In the genomic region with DNA sequence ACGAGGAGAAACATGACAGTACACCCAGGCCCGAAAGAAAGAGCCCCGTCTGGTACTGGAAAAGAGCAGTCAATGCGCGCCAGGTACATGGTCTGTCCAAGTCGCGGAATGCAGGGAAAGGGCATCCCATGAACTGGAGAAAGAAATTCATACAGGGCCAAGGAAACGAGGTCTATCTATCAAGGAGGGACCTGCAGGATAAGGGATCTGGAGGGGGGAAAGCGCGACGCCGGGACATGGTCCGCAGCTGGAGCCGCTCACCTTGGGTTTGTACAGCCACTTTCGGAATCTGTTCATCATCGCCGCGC, we compare ENCODE assay signal across 9 mouse cellular contexts. TPM values are rescaled to one million over a fixed set of nuclear protein-coding genes. Genes with fewer than 3 reads are reported as not detected.
DNase-seq lines count a peak whose midpoint lies in the region; ATAC-seq and TF ChIP-seq lines count a peak whose summit lies in the region.
"Had no signal": no experiment of that assay in that cellular context is flagged by ENCODE, and none has a peak within 500 bp of the region (broad histone marks: within the 10 kb centered on the region; RNA-seq: fewer than 3 reads in every experiment).

No protein-coding gene starts in this region.

- peaks cover 86% of the 10 kb centered on the region for H3K27me3 ChIP-seq in heart, embryonic 10.5 days (ENCODE audit: insufficient read depth, poor library complexity, severe bottlenecking)
- peaks cover 36% of the 10 kb centered on the region for H3K27me3 ChIP-seq in E14TG2a.4 (ENCODE audit: insufficient read depth, low read length)
- H3K27me3 ChIP-seq in forebrain, embryonic 12.5 days = peaks cover 72% of the 10 kb centered on the region
- H3K27me3 ChIP-seq in liver, embryonic 14.5 days (ENCODE audit: control insufficient read depth, insufficient read depth, low read length) = peaks cover 51% of the 10 kb centered on the region

- DNase-seq in heart, embryonic 10.5 days (ENCODE audit: low spot score) = no peak
- DNase-seq in heart, postnatal 25 days (ENCODE audit: low spot score) = no peak
- no peak for DNase-seq in liver, embryonic 14.5 days (ENCODE audit: low read depth in 3 of 3, low spot score in 3 of 3)
- no peak for DNase-seq in urinary bladder, postnatal 25 days (ENCODE audit: low spot score)
- no peak for DNase-seq in testis, postnatal 14 days (ENCODE audit: low spot score)
- no peak for DNase-seq in kidney, adult 9 months

- H3K9me3 ChIP-seq in heart, embryonic 10.5 days = no peaks in the 10 kb centered on the region
- H3K9me3 ChIP-seq in E14TG2a.4 (ENCODE audit: low read length) = no peaks in the 10 kb centered on the region
- no peaks in the 10 kb centered on the region for H3K9me3 ChIP-seq in forebrain, embryonic 12.5 days
- no peaks in the 10 kb centered on the region for H3K9me3 ChIP-seq in liver, embryonic 14.5 days (ENCODE audit: control insufficient read depth, low read length)

- H3K4me1 ChIP-seq in heart, embryonic 10.5 days = peaks cover 35% of the 10 kb centered on the region
- peaks cover 61% of the 10 kb centered on the region for H3K4me1 ChIP-seq in E14TG2a.4 (replicated peaks; ENCODE audit: low read depth, low read length)
- peaks cover 27% of the 10 kb centered on the region for H3K4me1 ChIP-seq in forebrain, embryonic 12.5 days
- H3K4me1 ChIP-seq in liver, embryonic 14.5 days (replicated peaks; ENCODE audit: control insufficient read depth in 2 of 2, insufficient read depth in 2 of 2, low read length in 1 of 2) = peaks cover 0 to 3% of the 10 kb centered on the region in 2 experiments; a peak in 1 of 4 replicates

- peak overlapping the region; percentile 71 for H3K9ac ChIP-seq in forebrain, embryonic 12.5 days
- H3K9ac ChIP-seq in liver, embryonic 14.5 days (replicated peaks) = no peak overlapping the region

- WGBS in heart, embryonic 10.5 days = 2% methylated on average over 18 of the region's 18 CpGs
- under 1% methylated on average over 18 of the region's 18 CpGs for WGBS in forebrain, embryonic 12.5 days
- WGBS in liver, embryonic 14.5 days (ENCODE audit: insufficient replicate concordance) = 1% methylated on average over 18 of the region's 18 CpGs

- intact Hi-C loops in heart, postnatal 25 days (cut with DNase I) = no loop called here

- TF ChIP-seq EP300 in liver, embryonic 14.5 days (IDR thresholded peaks at IDR 0.05; ENCODE audit: low read depth) = no peak

- no peak for TF ChIP-seq CTCF in E14TG2a.4 (conservative IDR thresholded peaks at IDR 0.05; ENCODE audit: low read length)
- TF ChIP-seq CTCF in liver, embryonic 14.5 days (IDR thresholded peaks at IDR 0.05; ENCODE audit: low read depth) = no peak

- ATAC-seq in forebrain, embryonic 12.5 days (ENCODE audit: low FRiP score) = no peak
- no peak for ATAC-seq in liver, embryonic 14.5 days (ENCODE audit: insufficient read depth)

- H3K27ac ChIP-seq in heart, embryonic 10.5 days = peak overlapping the region; percentile 49; the same call in 1 of the 2 replicates
- H3K27ac ChIP-seq in forebrain, embryonic 12.5 days = no peak overlapping the region
- no peak overlapping the region for H3K27ac ChIP-seq in liver, embryonic 14.5 days

- peak overlapping the region; percentile 75 for H3K4me3 ChIP-seq in heart, embryonic 10.5 days
- H3K4me3 ChIP-seq in E14TG2a.4 (replicated peaks; ENCODE audit: low read length) = peak overlapping the region; percentile 85
- peak overlapping the region; percentile 75 for H3K4me3 ChIP-seq in forebrain, embryonic 12.5 days (replicated peaks)
- H3K4me3 ChIP-seq in liver, embryonic 14.5 days (ENCODE audit: insufficient read depth in 1 of 2, low read depth in 2 of 2, low read length in 2 of 2) = peak overlapping the region; percentile 2 to 40; a peak in 2 of 4 replicates

- H3K4me2 ChIP-seq in forebrain, embryonic 12.5 days = peak overlapping the region; percentile 97
- peak overlapping the region; percentile 46 for H3K4me2 ChIP-seq in liver, embryonic 14.5 days (ENCODE audit: low read depth)

- no peaks in the 10 kb centered on the region for H3K36me3 ChIP-seq in heart, embryonic 10.5 days
- H3K36me3 ChIP-seq in E14TG2a.4 (ENCODE audit: insufficient read depth, low read length) = no peaks in the 10 kb centered on the region
- H3K36me3 ChIP-seq in forebrain, embryonic 12.5 days (replicated peaks) = no peaks in the 10 kb centered on the region
- no peaks in the 10 kb centered on the region for H3K36me3 ChIP-seq in liver, embryonic 14.5 days (replicated peaks; ENCODE audit: control insufficient read depth, insufficient read depth, low read depth)
- H3K36me3 ChIP-seq: G1E had no signal

RNA-seq across cellular contexts. Expression of gene Zfyve28, which starts 0.5 kb away (rescaled TPM):
- polyA plus RNA-seq in heart, embryonic 10.5 days (2016; fragmentation: Nextera tagmentation; extraction: Ambion mirVana) = 0.52 and 0.93 TPM in 2 replicates
- total RNA-seq in heart, postnatal 25 days (2021) = under 1 TPM; 0.36 to 0.60 TPM
- 2.1 and 2.6 TPM in 2 replicates for polyA plus RNA-seq in forebrain, embryonic 12.5 days (2016; fragmentation: Nextera tagmentation; extraction: Ambion mirVana)
- 0.03 and 0.07 TPM in 2 replicates for polyA plus RNA-seq in liver, embryonic 14.5 days (2012; rRNA removed)
- 0.08 TPM in 1 of 2 replicates, not detected in the other for polyA plus RNA-seq in liver, embryonic 14.5 days (2014; fragmentation: Nextera tagmentation; extraction: Ambion mirVana)
- polyA plus RNA-seq: G1E had no signal

RNA-seq across cellular contexts. Expression of gene Cfap99, which starts 0.6 kb away (rescaled TPM):
- polyA plus RNA-seq in heart, embryonic 10.5 days (2016; fragmentation: Nextera tagmentation; extraction: Ambion mirVana) = 0.12 TPM in 1 of 2 replicates, not detected in the other
- total RNA-seq in heart, postnatal 25 days (2021) = not detected
- not detected in 2 replicates for polyA plus RNA-seq in forebrain, embryonic 12.5 days (2016; fragmentation: Nextera tagmentation; extraction: Ambion mirVana)
- polyA plus RNA-seq in liver, embryonic 14.5 days (2012; rRNA removed) = not detected in 2 replicates
- polyA plus RNA-seq in liver, embryonic 14.5 days (2014; fragmentation: Nextera tagmentation; extraction: Ambion mirVana) = not detected in 2 replicates
- total RNA-seq: G1E had no signal
- polyA plus RNA-seq: G1E had no signal

RNA-seq across cellular contexts. Expression of gene Rnf4, which starts 48.3 kb away (rescaled TPM):
- polyA plus RNA-seq in heart, embryonic 10.5 days (2016; fragmentation: Nextera tagmentation; extraction: Ambion mirVana) = 150 and 156 TPM in 2 replicates
- 10 to 100 TPM; 27.1 to 29.1 TPM for total RNA-seq in heart, postnatal 25 days (2021)
- polyA plus RNA-seq in forebrain, embryonic 12.5 days (2016; fragmentation: Nextera tagmentation; extraction: Ambion mirVana) = 178 and 180 TPM in 2 replicates
- polyA plus RNA-seq in liver, embryonic 14.5 days (2012; rRNA removed) = 49.5 and 50.9 TPM in 2 replicates
- 71.0 and 73.2 TPM in 2 replicates for polyA plus RNA-seq in liver, embryonic 14.5 days (2014; fragmentation: Nextera tagmentation; extraction: Ambion mirVana)

Comparison
In these comparisons a context has a peak if more than half of its experiments do, and no peak if none do; other contexts are left out.
1. H3K4me3 ChIP-seq: peak in every context shown above with its lines; median percentile 85 in E14TG2a.4; 75 in heart, embryonic 10.5 days; 75 in forebrain, embryonic 12.5 days; 21 in liver, embryonic 14.5 days.